Mouse (Mus musculus) bone marrow, adult 2 months (tissue): ENCODE results near the gene B3gnt2.
"Not testable (repeated sequence)": the region's sequence is repeated elsewhere in the genome, so short reads cannot be mapped to it uniquely, and the experiment has no call there.

Experiments used
- CTCF ChIP-seq: fragments of 200-500 bp; IDR thresholded peaks from 2 replicates; pipeline ENCODE4 v1.5.1; 2011; ENCODE audit warnings: low read length, control low read depth; ENCODE audit not compliant: control insufficient read depth, insufficient read depth
- POLR2A ChIP-seq: fragments of 200-500 bp; IDR thresholded peaks from 2 replicates; pipeline ENCODE4 v1.6.1; 2011; ENCODE audit warnings: low read depth, mild to moderate bottlenecking, control low read depth, low read length, borderline replicate concordance; ENCODE audit not compliant: control insufficient read depth

- not testable (repeated sequence) for TF ChIP-seq CTCF, POLR2A
Observed at GRCm38 (mm10) chr11:22735128-22735527, 125.6 kb downstream of the B3gnt2 start.
